Mouse (Mus musculus): ENCODE data around the gene Scfd2.
A peak's percentile ranks its signal among the peaks of the same experiment; 100 is the strongest.

Scfd2 gene

GRCm38 (mm10) chr5:74267196-74267595 is 264.4 kb downstream of the Scfd2 start:
- DNase-seq: peak; percentile 62

GRCm38 (mm10) chr5:74266476-74266819 is 265.1 kb downstream of the Scfd2 start:
- DNase-seq: peak; percentile 82

GRCm38 (mm10) chr5:74265601-74266475 is 265.7 kb downstream of the Scfd2 start:
- DNase-seq: no peak

- DNase-seq: no peak
Measured at GRCm38 (mm10) chr5:74265151-74265550, 266.4 kb downstream of the Scfd2 start.

- DNase-seq: peak; percentile 33
Measured at GRCm38 (mm10) chr5:74264541-74264940, 267.0 kb downstream of the Scfd2 start.

GRCm38 (mm10) chr5:74261016-74261415 is 270.5 kb downstream of the Scfd2 start:
- peak; percentile 18 for DNase-seq

- DNase-seq: peak; percentile 10
Measured at GRCm38 (mm10) chr5:74260378-74260809, 271.2 kb downstream of the Scfd2 start.

- DNase-seq: peak; percentile 18
Measured at GRCm38 (mm10) chr5:74256705-74257104, 274.9 kb downstream of the Scfd2 start.

GRCm38 (mm10) chr5:74254996-74255395 is 276.6 kb downstream of the Scfd2 start:
- DNase-seq: peak; percentile 39

- DNase-seq: peak; percentile 48
Measured at GRCm38 (mm10) chr5:74253724-74254328, 277.7 kb downstream of the Scfd2 start.

GRCm38 (mm10) chr5:74252672-74253286 is 278.8 kb downstream of the Scfd2 start:
- DNase-seq: peak; percentile 93

GRCm38 (mm10) chr5:74250947-74251346 is 280.6 kb downstream of the Scfd2 start:
- no peak for DNase-seq

- DNase-seq: no peak
Measured at GRCm38 (mm10) chr5:74250308-74250707, 281.3 kb downstream of the Scfd2 start.

- no peak for DNase-seq
Measured at GRCm38 (mm10) chr5:74249794-74250193, 281.8 kb downstream of the Scfd2 start.

- no peak for DNase-seq
Measured at GRCm38 (mm10) chr5:74246971-74247370, 284.6 kb downstream of the Scfd2 start.

- no peak for DNase-seq
Measured at GRCm38 (mm10) chr5:74246453-74246852, 285.1 kb downstream of the Scfd2 start.

GRCm38 (mm10) chr5:74245641-74246145 is 285.9 kb downstream of the Scfd2 start:
- DNase-seq: no peak

- DNase-seq: peak; percentile 71
Measured at GRCm38 (mm10) chr5:74244406-74245019, 287.0 kb downstream of the Scfd2 start.

- no peak for DNase-seq
Measured at GRCm38 (mm10) chr5:74242654-74243053, 288.9 kb downstream of the Scfd2 start.

- DNase-seq: no peak
Measured at GRCm38 (mm10) chr5:74240926-74241680, 290.5 kb downstream of the Scfd2 start.

GRCm38 (mm10) chr5:74240298-74240697 is 291.3 kb downstream of the Scfd2 start:
- no peak for DNase-seq

- no peak for DNase-seq
Measured at GRCm38 (mm10) chr5:74239369-74239768, 292.2 kb downstream of the Scfd2 start.
